Mouse (Mus musculus): Measurements from ENCODE around the gene Coro2a.
A peak's percentile ranks its signal among the peaks of the same experiment; 100 is the strongest.
"Not testable (repeated sequence)": the region's sequence is repeated elsewhere in the genome, so short reads cannot be mapped to it uniquely, and the experiment has no call there.

The Coro2a gene

GRCm38 (mm10) chr4:46613618-46614017 lies 11.6 kb upstream of the Coro2a start:
- DNase-seq (ENCODE audit: low read depth, low spot score), result no peak

- peak; percentile 64 for DNase-seq (ENCODE audit: low read depth, low spot score)
Observed at GRCm38 (mm10) chr4:46611181-46611580, 9.2 kb upstream of the Coro2a start.

- no peak for DNase-seq (ENCODE audit: low read depth, low spot score)
Observed at GRCm38 (mm10) chr4:46607601-46608000, 5.6 kb upstream of the Coro2a start.

- DNase-seq (ENCODE audit: low read depth, low spot score), result no peak
Observed at GRCm38 (mm10) chr4:46605451-46605850, 3.4 kb upstream of the Coro2a start.

- DNase-seq (ENCODE audit: low read depth, low spot score), result no peak
Observed at GRCm38 (mm10) chr4:46602704-46603103, 702 bp upstream of the Coro2a start.

- no peak for DNase-seq (ENCODE audit: low read depth, low spot score)
Observed at GRCm38 (mm10) chr4:46601258-46601843, 651 bp downstream of the Coro2a start.

GRCm38 (mm10) chr4:46600473-46601257 lies 1.3 kb downstream of the Coro2a start:
- DNase-seq (ENCODE audit: low read depth, low spot score), result no peak

GRCm38 (mm10) chr4:46599609-46600008 lies 2.4 kb downstream of the Coro2a start:
- DNase-seq (ENCODE audit: low read depth, low spot score), result not testable (repeated sequence)

GRCm38 (mm10) chr4:46598981-46599380 lies 3.0 kb downstream of the Coro2a start:
- no peak for DNase-seq (ENCODE audit: low read depth, low spot score)

- DNase-seq (ENCODE audit: low read depth, low spot score), result no peak
Observed at GRCm38 (mm10) chr4:46598111-46598510, 3.9 kb downstream of the Coro2a start.

GRCm38 (mm10) chr4:46597286-46597961 lies 4.6 kb downstream of the Coro2a start:
- no peak for DNase-seq (ENCODE audit: low read depth, low spot score)

GRCm38 (mm10) chr4:46596398-46596797 lies 5.6 kb downstream of the Coro2a start:
- no peak for DNase-seq (ENCODE audit: low read depth, low spot score)

GRCm38 (mm10) chr4:46594131-46594530 lies 7.9 kb downstream of the Coro2a start:
- DNase-seq (ENCODE audit: low read depth, low spot score), result no peak

- DNase-seq (ENCODE audit: low read depth, low spot score), result no peak
Observed at GRCm38 (mm10) chr4:46593472-46593871, 8.5 kb downstream of the Coro2a start.

GRCm38 (mm10) chr4:46591833-46592520 lies 10.0 kb downstream of the Coro2a start:
- no peak for DNase-seq (ENCODE audit: low read depth, low spot score)

GRCm38 (mm10) chr4:46590810-46591209 lies 11.2 kb downstream of the Coro2a start:
- DNase-seq (ENCODE audit: low read depth, low spot score), result no peak

GRCm38 (mm10) chr4:46589946-46590684 lies 11.9 kb downstream of the Coro2a start:
- no peak for DNase-seq (ENCODE audit: low read depth, low spot score)

GRCm38 (mm10) chr4:46589151-46589550 lies 12.9 kb downstream of the Coro2a start:
- DNase-seq (ENCODE audit: low read depth, low spot score), result no peak

GRCm38 (mm10) chr4:46586473-46586872 lies 15.5 kb downstream of the Coro2a start:
- DNase-seq (ENCODE audit: low read depth, low spot score), result no peak

GRCm38 (mm10) chr4:46585811-46586190 lies 16.2 kb downstream of the Coro2a start:
- no peak for DNase-seq (ENCODE audit: low read depth, low spot score)

GRCm38 (mm10) chr4:46585041-46585810 lies 16.8 kb downstream of the Coro2a start:
- no peak for DNase-seq (ENCODE audit: low read depth, low spot score)

All from c-Kit-negative CD71-positive TER-119-positive erythroid progenitor cells, embryonic 14.5 days (primary cell).